Mouse (Mus musculus) heart, adult 2 months (tissue): ENCODE measurements around the gene P2rx5. TPM values are rescaled to one million over a fixed set of nuclear protein-coding genes. Genes with fewer than 3 reads are reported as not detected.

Source experiments
- DNase-seq, 2 experiments: peaks; one replicate each; pipeline ENCODE4 v3.0.0; 2021
- H3K27ac ChIP-seq: fragments of 200-600 bp; 2 replicates; pipeline ENCODE4 v1.8.1; 2022
- H3K27me3 ChIP-seq: fragments of 200-500 bp; 2 replicates; pipeline ENCODE4 v1.6.1; 2012; ENCODE audit warnings: mild to moderate bottlenecking, low read length, inconsistent platforms, mixed read lengths; ENCODE audit not compliant: control insufficient read depth, insufficient read depth
- H3K36me3 ChIP-seq: fragments of 200-500 bp; 2 replicates; pipeline ENCODE4 v1.6.1; 2012; ENCODE audit warnings: low read length, inconsistent platforms; ENCODE audit not compliant: control insufficient read depth, insufficient read depth
- H3K4me1 ChIP-seq: fragments of 200-500 bp; 2 replicates; pipeline ENCODE4 v1.6.1; 2011; ENCODE audit warnings: low read length; ENCODE audit not compliant: control insufficient read depth, insufficient read depth
- H3K4me3 ChIP-seq: fragments of 200-600 bp; 2 replicates; pipeline ENCODE4 v1.8.1; 2022
- H3K79me2 ChIP-seq: fragments of 200-500 bp; replicated peaks from 2 replicates; pipeline ENCODE4 v1.6.1; 2012; ENCODE audit warnings: mild to moderate bottlenecking, inconsistent platforms, low read length, moderate library complexity, mixed read lengths; ENCODE audit not compliant: control insufficient read depth, insufficient read depth
- H3K9ac ChIP-seq: fragments of 200-500 bp; 2 replicates; pipeline ENCODE4 v1.6.1; 2012; ENCODE audit warnings: low read depth, mild to moderate bottlenecking, control low read depth, inconsistent platforms, low read length, mixed read lengths
- CTCF ChIP-seq: fragments of 200-600 bp; IDR thresholded peaks from 2 replicates; pipeline ENCODE4 v1.8.1; 2022; ENCODE audit warnings: antibody characterized with exemption, mild to moderate bottlenecking, moderate library complexity
- EP300 ChIP-seq: fragments of 200-500 bp; IDR thresholded peaks from 2 replicates; pipeline ENCODE4 v1.6.1; 2011; ENCODE audit warnings: low read depth, low read length, control low read depth; ENCODE audit not compliant: insufficient read depth
- POLR2A ChIP-seq: fragments of 200-500 bp; IDR thresholded peaks from 2 replicates; pipeline ENCODE4 v1.6.1; 2011; ENCODE audit warnings: mild to moderate bottlenecking, low read depth, low read length, control low read depth; ENCODE audit not compliant: insufficient read depth
- WGBS: fragments of 180-500 bp; shearing (Covaris S2); methylation state at CpG from one replicate; pipeline ENCODE4 v1.1.7; 2018; 5-methylcytosine and 5-hydroxymethylcytosine counted together
- intact Hi-C: fragments of 180-260 bp; cut with DNase I; formaldehyde crosslinking; loops from one replicate; pipeline ENCODE4 v1.15.1; 2025
- polyA plus RNA-seq: library from polyadenylated mRNA; depleted of rRNA; stranded (reverse); fragments of >200 nt; gene quantifications from 2 replicates; pipeline ENCODE4 v1.2.3, GENCODE M21; 2012
- total RNA-seq, 2 experiments: library from RNA; stranded (reverse); gene quantifications; 2 replicates each; pipeline ENCODE4 v1.2.3; 2021

P2rx5 gene
- total and polyA plus RNA-seq, 3 experiments: 11.3 to 14.6 (median 13.1) TPM

- no peak overlapping the region for H3K27ac ChIP-seq
- H3K9ac ChIP-seq: no peak overlapping the region
- 86% methylated on average over 8 of the region's 8 CpGs for WGBS
- H3K4me3 ChIP-seq: no peak overlapping the region
- no peak for TF ChIP-seq POLR2A
- no peak for TF ChIP-seq CTCF
- TF ChIP-seq EP300: no peak
- peaks cover 16% of the 10 kb centered on the region for H3K4me1 ChIP-seq
- no peaks in the 10 kb centered on the region for H3K27me3 ChIP-seq
- intact Hi-C loops: loop anchor here (5.0 kb wide), 1 partner anchor 34 kb away; no protein-coding TSS in a partner anchor
- no peaks in the 10 kb centered on the region for H3K79me2 ChIP-seq
- H3K36me3 ChIP-seq: peaks cover 5% of the 10 kb centered on the region; the same call in 1 of the 2 replicates
- no peak for DNase-seq
Measured at GRCm38 (mm10) chr11:73168071-73168470, 7.8 kb downstream of the P2rx5 start.

- intact Hi-C loops: loop anchor here (5.0 kb wide), 1 partner anchor 34 kb away; no protein-coding TSS in a partner anchor
- no peak for TF ChIP-seq CTCF
- TF ChIP-seq POLR2A: no peak
- TF ChIP-seq EP300: no peak
- no peak for DNase-seq
- no peaks in the 10 kb centered on the region for H3K27me3 ChIP-seq
- peaks cover 16% of the 10 kb centered on the region for H3K4me1 ChIP-seq
- peaks cover 5% of the 10 kb centered on the region; the same call in 1 of the 2 replicates for H3K36me3 ChIP-seq
- no peak overlapping the region for H3K9ac ChIP-seq
- no peak overlapping the region for H3K27ac ChIP-seq
- 68% methylated on average over 6 of the region's 6 CpGs for WGBS
- H3K4me3 ChIP-seq: no peak overlapping the region
- no peaks in the 10 kb centered on the region for H3K79me2 ChIP-seq
Measured at GRCm38 (mm10) chr11:73168576-73168975, 8.4 kb downstream of the P2rx5 start.

DNA sequence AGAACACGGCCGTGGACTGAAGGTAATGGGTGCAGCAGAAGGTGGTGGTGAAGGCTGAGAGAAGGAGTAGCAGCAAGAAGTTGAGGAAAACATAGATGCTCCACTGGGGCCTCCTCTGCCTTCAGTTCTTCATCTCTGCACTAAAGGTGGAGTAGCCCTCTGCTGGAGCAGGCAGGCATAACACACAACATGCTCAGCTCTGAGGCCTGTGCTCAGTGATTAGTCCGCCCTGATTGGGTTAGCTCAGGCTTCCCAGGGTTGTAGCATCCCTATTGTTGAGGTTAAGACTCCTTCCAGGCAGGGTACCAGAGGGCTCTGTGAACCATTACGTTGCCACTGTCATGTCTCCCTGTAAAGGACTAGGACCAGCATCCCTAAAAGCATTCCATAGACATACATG lies 9.0 kb downstream of the P2rx5 start:
- peak; percentile 43 to 59 for DNase-seq
- Histone ChIP-seq H3K27ac (no peak overlapping the region), H3K27me3 (no peaks in the 10 kb centered on the region), H3K79me2 (no peaks in the 10 kb centered on the region), H3K4me1 (peaks cover 16% of the 10 kb centered on the region), H3K4me3 (no peak overlapping the region), H3K9ac (no peak overlapping the region), H3K36me3 (peaks cover 5% of the 10 kb centered on the region; the same call in 1 of the 2 replicates)
- intact Hi-C loops: loop anchor here (5.0 kb wide), 1 partner anchor 33 kb away; no protein-coding TSS in a partner anchor
- TF ChIP-seq CTCF (peak; percentile 79), POLR2A (no peak), EP300 (no peak)
- 53% methylated on average over 4 of the region's 4 CpGs for WGBS

- peak overlapping the region; percentile 61 for H3K27ac ChIP-seq
- 0 out of 2 replicates have a peak, but pooled peaks have one; percentile 44 for TF ChIP-seq EP300
- peak; percentile 18; the same call in 1 of the 2 replicates for TF ChIP-seq POLR2A
- TF ChIP-seq CTCF: no peak
- DNase-seq: peak; percentile 65 to 80
- H3K4me1 ChIP-seq: peaks cover 19% of the 10 kb centered on the region
- intact Hi-C loops: no loop called here
- H3K79me2 ChIP-seq: peaks cover 2% of the 10 kb centered on the region
- no peak overlapping the region for H3K4me3 ChIP-seq
- peaks cover 10% of the 10 kb centered on the region for H3K36me3 ChIP-seq
- no peaks in the 10 kb centered on the region for H3K27me3 ChIP-seq
- no peak overlapping the region; the same call in 1 of the 2 replicates for H3K9ac ChIP-seq
- WGBS: 20% methylated on average over 5 of the region's 5 CpGs
Measured at GRCm38 (mm10) chr11:73172186-73172585, 12.0 kb downstream of the P2rx5 start.

GRCm38 (mm10) chr11:73175612-73176011 lies 15.4 kb downstream of the P2rx5 start:
- Histone ChIP-seq H3K27me3 (no peaks in the 10 kb centered on the region), H3K9ac (no peak overlapping the region), H3K4me3 (peak overlapping the region; percentile 94), H3K79me2 (peaks cover 2% of the 10 kb centered on the region), H3K27ac (no peak overlapping the region), H3K4me1 (peaks cover 23% of the 10 kb centered on the region), H3K36me3 (peaks cover 10% of the 10 kb centered on the region)
- TF ChIP-seq POLR2A: no peak
- no peak for TF ChIP-seq CTCF
- TF ChIP-seq EP300: no peak
- intact Hi-C loops: no loop called here
- WGBS: 38% methylated on average over 8 of the region's 8 CpGs
- no peak for DNase-seq

DNA sequence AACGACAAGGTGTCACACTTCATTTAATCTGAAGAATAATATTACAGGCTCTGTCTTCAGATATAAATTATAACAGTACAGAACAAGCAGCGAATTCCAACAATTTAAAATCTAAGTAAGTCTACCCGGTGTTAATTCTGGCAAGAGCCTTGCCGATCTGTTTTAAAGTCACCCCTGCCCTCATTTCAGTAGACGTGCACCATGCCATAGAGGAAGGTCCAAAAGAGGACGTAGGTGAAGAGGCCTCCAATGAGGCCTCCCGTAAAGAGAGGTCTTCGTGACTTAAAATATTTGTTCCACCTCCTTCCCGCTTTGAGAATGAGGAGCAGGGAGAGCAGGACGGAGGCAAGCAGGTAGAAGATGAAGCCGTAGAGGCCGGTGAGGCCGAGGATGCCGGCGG lies 16.0 kb downstream of the P2rx5 start:
- DNase-seq: no peak

More for the DNA sequence above, 16.0 kb downstream of the P2rx5 start:
- under 1% methylated on average over 15 of the region's 15 CpGs for WGBS
- H3K9ac ChIP-seq: peak overlapping the region; percentile 91
- peak overlapping the region; percentile 94 for H3K4me3 ChIP-seq
- no peak for TF ChIP-seq EP300
- no peak for TF ChIP-seq CTCF
- no peak for TF ChIP-seq POLR2A
- H3K27me3 ChIP-seq: no peaks in the 10 kb centered on the region
- peaks cover 10% of the 10 kb centered on the region for H3K36me3 ChIP-seq
- peak overlapping the region; percentile 99 for H3K27ac ChIP-seq
- H3K4me1 ChIP-seq: peaks cover 21% of the 10 kb centered on the region
- H3K79me2 ChIP-seq: peaks cover 2% of the 10 kb centered on the region
- intact Hi-C loops: no loop called here
